Mouse (Mus musculus) right cerebral cortex, postnatal 10 days (tissue): Measurements from ENCODE around the gene Ikzf3.

ENCODE experiments used
- DNase-seq, 2 experiments: peaks; one replicate each; pipeline ENCODE4 v3.0.0; 2021; ENCODE audit warnings: low spot score in 2 of 2

The Ikzf3 gene

GRCm38 (mm10) chr11:98568326-98568725 is 22.5 kb upstream of the Ikzf3 start:
- DNase-seq, result no peak

- no peak for DNase-seq
These were observed 18.1 kb upstream of the Ikzf3 start for GRCm38 (mm10) chr11:98563921-98564414.

GRCm38 (mm10) chr11:98563025-98563424 is 17.2 kb upstream of the Ikzf3 start:
- no peak for DNase-seq

GRCm38 (mm10) chr11:98560942-98561341 is 15.1 kb upstream of the Ikzf3 start:
- no peak for DNase-seq

GRCm38 (mm10) chr11:98555124-98555700 is 9.4 kb upstream of the Ikzf3 start:
- DNase-seq, result no peak

GRCm38 (mm10) chr11:98553966-98554365 is 8.1 kb upstream of the Ikzf3 start:
- no peak for DNase-seq

GRCm38 (mm10) chr11:98550975-98551828 is 5.4 kb upstream of the Ikzf3 start, which contains the start of gene Zpbp2:
Gene Zpbp2 (plus strand): TSS chr11:98551097.
- peak; percentile 93 to 94 for DNase-seq

- no peak for DNase-seq
These were observed 4.6 kb upstream of the Ikzf3 start for GRCm38 (mm10) chr11:98550311-98550974.

- DNase-seq, result no peak
These were observed 3.5 kb upstream of the Ikzf3 start for GRCm38 (mm10) chr11:98549363-98549762.

- DNase-seq, result no peak
These were observed 1.5 kb upstream of the Ikzf3 start for GRCm38 (mm10) chr11:98547308-98547693.

- DNase-seq, result no peak
These were observed 887 bp upstream of the Ikzf3 start for GRCm38 (mm10) chr11:98546529-98547307.

GRCm38 (mm10) chr11:98544890-98545677 is 747 bp downstream of the Ikzf3 start:
- DNase-seq, result no peak

GRCm38 (mm10) chr11:98543414-98543813 is 2.4 kb downstream of the Ikzf3 start:
- no peak for DNase-seq

GRCm38 (mm10) chr11:98542553-98542952 is 3.3 kb downstream of the Ikzf3 start:
- DNase-seq, result no peak

GRCm38 (mm10) chr11:98540319-98540718 is 5.5 kb downstream of the Ikzf3 start:
- no peak for DNase-seq

- no peak for DNase-seq
These were observed 8.3 kb downstream of the Ikzf3 start for GRCm38 (mm10) chr11:98537480-98538034.

GRCm38 (mm10) chr11:98526824-98527461 is 18.9 kb downstream of the Ikzf3 start:
- no peak for DNase-seq

- DNase-seq, result no peak
These were observed 20.7 kb downstream of the Ikzf3 start for GRCm38 (mm10) chr11:98525140-98525539.

GRCm38 (mm10) chr11:98520468-98520867 is 25.4 kb downstream of the Ikzf3 start:
- DNase-seq, result no peak

GRCm38 (mm10) chr11:98513356-98513936 is 32.4 kb downstream of the Ikzf3 start:
- DNase-seq, result no peak
